9 mouse cellular contexts compared by ENCODE assay signal in the genomic region with DNA sequence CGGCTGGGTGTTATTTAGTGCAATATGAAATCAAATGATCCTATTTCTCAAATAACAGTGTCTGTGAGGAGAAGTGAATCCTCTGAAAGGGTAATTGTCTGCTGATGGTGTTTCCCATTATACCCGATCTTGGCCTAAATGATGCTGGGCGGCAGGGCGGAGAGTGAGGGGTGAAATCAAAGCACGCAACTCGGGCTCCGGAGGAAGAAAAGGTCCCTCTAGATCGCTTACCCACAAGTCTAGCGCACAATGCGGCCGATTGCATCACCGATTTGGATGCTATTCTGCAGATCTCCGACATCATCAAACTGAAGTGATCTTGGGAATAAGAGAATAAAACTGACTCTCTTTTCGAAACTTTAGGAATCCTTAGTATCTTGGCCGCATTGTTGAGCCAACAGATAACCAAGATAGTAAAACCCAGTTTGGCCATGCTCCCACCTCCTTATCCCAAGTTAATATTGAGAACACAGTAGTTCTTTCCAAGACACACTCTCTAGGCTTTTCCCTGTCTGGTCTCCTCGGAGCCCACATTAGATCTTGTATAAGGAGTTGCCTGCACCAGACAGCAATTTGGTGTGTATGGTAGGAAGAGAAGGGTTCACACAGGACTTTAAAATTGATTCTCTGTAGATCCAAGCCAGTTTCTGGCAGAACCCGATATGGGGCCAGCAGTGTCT. TPM values are rescaled to one million over a fixed set of nuclear protein-coding genes. Genes with fewer than 3 reads are reported as not detected.
A peak's percentile ranks its signal among the peaks of the same experiment; 100 is the strongest.
DNase-seq lines count a peak whose midpoint lies in the region; ATAC-seq and TF ChIP-seq lines count a peak whose summit lies in the region.
"Had no signal": no experiment of that assay in that cellular context is flagged by ENCODE, and none has a peak within 500 bp of the region (broad histone marks: within the 10 kb centered on the region; RNA-seq: fewer than 3 reads in every experiment).

No protein-coding gene starts in this region.

- H3K9ac ChIP-seq in forebrain, postnatal 0 days = no peak overlapping the region
- H3K9ac ChIP-seq in midbrain, embryonic 15.5 days = no peak overlapping the region
- H3K9ac ChIP-seq: heart, embryonic 15.5 days; liver, postnatal 0 days had no signal

- H3K9me3 ChIP-seq in E14TG2a.4 (ENCODE audit: low read length) = no peaks in the 10 kb centered on the region
- H3K9me3 ChIP-seq in forebrain, postnatal 0 days (ENCODE audit: low read length) = no peaks in the 10 kb centered on the region
- H3K9me3 ChIP-seq in midbrain, embryonic 15.5 days = no peaks in the 10 kb centered on the region
- H3K9me3 ChIP-seq: heart, embryonic 15.5 days had no signal

- no peak for TF ChIP-seq CTCF in E14TG2a.4 (conservative IDR thresholded peaks at IDR 0.05; ENCODE audit: low read length)
- no peak for TF ChIP-seq CTCF in forebrain, postnatal 0 days (IDR thresholded peaks at IDR 0.05; ENCODE audit: low read depth)

- 0 out of 2 replicates have a peak overlapping the region, but pooled peaks have one; percentile 19 for H3K4me2 ChIP-seq in forebrain, postnatal 0 days (ENCODE audit: low read depth)
- H3K4me2 ChIP-seq in midbrain, embryonic 15.5 days = peak overlapping the region; percentile 42
- H3K4me2 ChIP-seq: heart, embryonic 15.5 days had no signal

- H3K4me1 ChIP-seq in E14TG2a.4 (replicated peaks; ENCODE audit: low read depth, low read length) = peaks cover 89% of the 10 kb centered on the region
- H3K4me1 ChIP-seq in forebrain, postnatal 0 days (ENCODE audit: insufficient read depth) = no peaks in the 10 kb centered on the region
- H3K4me1 ChIP-seq in midbrain, embryonic 15.5 days = peaks cover 26% of the 10 kb centered on the region; the same call in 1 of the 2 replicates

- WGBS in forebrain, postnatal 0 days = 9% methylated on average over 17 of the region's 17 CpGs
- WGBS in midbrain, embryonic 15.5 days = 5% methylated on average over 17 of the region's 17 CpGs

- H3K27me3 ChIP-seq in E14TG2a.4 (ENCODE audit: insufficient read depth, low read length) = peaks cover 74% of the 10 kb centered on the region
- H3K27me3 ChIP-seq in forebrain, postnatal 0 days (ENCODE audit: insufficient read depth, low read length) = peaks cover 74% of the 10 kb centered on the region
- H3K27me3 ChIP-seq in midbrain, embryonic 15.5 days (replicated peaks) = peaks cover 76% of the 10 kb centered on the region

- ATAC-seq in forebrain, postnatal 0 days = no peak
- ATAC-seq in midbrain, embryonic 15.5 days (replicated peaks) = no peak
- ATAC-seq in frontal cortex, adult (ENCODE audit: low TSS enrichment) = no peak
- ATAC-seq: liver, postnatal 0 days had no signal

- peak overlapping the region; percentile 78 for H3K4me3 ChIP-seq in E14TG2a.4 (replicated peaks; ENCODE audit: low read length)
- H3K4me3 ChIP-seq in forebrain, postnatal 0 days (ENCODE audit: low read depth, low read length) = 0 out of 2 replicates have a peak overlapping the region, but pooled peaks have one; percentile 13
- peak overlapping the region; percentile 7; the same call in 1 of the 2 replicates for H3K4me3 ChIP-seq in midbrain, embryonic 15.5 days
- H3K4me3 ChIP-seq: heart, embryonic 15.5 days had no signal

- H3K27ac ChIP-seq in forebrain, postnatal 0 days (ENCODE audit: low read depth, low read length) = no peak overlapping the region
- peak overlapping the region; percentile 81 for H3K27ac ChIP-seq in midbrain, embryonic 15.5 days
- H3K27ac ChIP-seq: heart, embryonic 15.5 days had no signal

- DNase-seq in ZHBTc4 (ENCODE audit: low read depth, low spot score) = peak; percentile 18
- DNase-seq in forebrain, postnatal 0 days = peak; percentile 67
- no peak for DNase-seq in kidney, adult 11 months
- no peak for DNase-seq in left cerebral cortex, adult 8-10 months (ENCODE audit: low spot score in 2 of 2)
- DNase-seq: liver, postnatal 0 days had no signal

- no peaks in the 10 kb centered on the region for H3K36me3 ChIP-seq in E14TG2a.4 (ENCODE audit: insufficient read depth, low read length)
- H3K36me3 ChIP-seq in forebrain, postnatal 0 days (ENCODE audit: insufficient read depth) = no peaks in the 10 kb centered on the region
- no peaks in the 10 kb centered on the region for H3K36me3 ChIP-seq in midbrain, embryonic 15.5 days (replicated peaks)
- H3K36me3 ChIP-seq: heart, embryonic 15.5 days had no signal

RNA-seq across cellular contexts. Expression of a gene that starts 18.7 kb away (rescaled TPM):
- total RNA-seq in forebrain, postnatal 0 days (2014; rRNA removed) = 14.5 and 18.2 TPM in 2 replicates
- polyA plus RNA-seq in forebrain, postnatal 0 days (2015; fragmentation: Nextera tagmentation; extraction: Ambion mirVana) = 17.0 and 18.1 TPM in 2 replicates
- polyA plus RNA-seq in midbrain, embryonic 15.5 days (2015; fragmentation: Nextera tagmentation; extraction: Ambion mirVana) = 28.2 and 30.4 TPM in 2 replicates
- total RNA-seq in left cerebral cortex, adult 8-10 months (2022) = 10 to 100 TPM; 24.2 to 26.9 (median 25.5) TPM

Comparison
In these comparisons a context has a peak if more than half of its experiments do, and no peak if none do; other contexts are left out.
1. H3K4me3 ChIP-seq: peak in every context shown above with its lines; median percentile 78 in E14TG2a.4; 13 in forebrain, postnatal 0 days; 7 in midbrain, embryonic 15.5 days.
2. DNase-seq: peak in ZHBTc4 (single experiment) and forebrain, postnatal 0 days (single experiment); none in kidney, adult 11 months (single experiment) and left cerebral cortex, adult 8-10 months (0 of 2).